Mouse (Mus musculus) kidney, embryonic 15.5 days (tissue): ENCODE data around the gene Fam81a. TPM values are rescaled to one million over a fixed set of nuclear protein-coding genes. Genes with fewer than 3 reads are reported as not detected.

Experiments used
- ATAC-seq: fragments of 200-750 bp; cut with Nextera tagmentation; replicated peaks from 2 replicates; pipeline ENCODE4 v1.8.0; 2017; ENCODE audit warnings: moderate TSS enrichment; ENCODE audit not compliant: low FRiP score
- H3K27ac ChIP-seq: fragments of 300-500 bp; sonication (generic); 2 replicates; pipeline ENCODE4 v1.5.1; 2015; ENCODE audit warnings: mild to moderate bottlenecking, inconsistent platforms
- H3K27me3 ChIP-seq: fragments of 300-500 bp; sonication (generic); 2 replicates; pipeline ENCODE4 v1.6.1; 2015; ENCODE audit warnings: inconsistent platforms
- H3K36me3 ChIP-seq: fragments of 300-500 bp; sonication (generic); 2 replicates; pipeline ENCODE4 v1.6.1; 2015; ENCODE audit warnings: inconsistent platforms
- H3K4me1 ChIP-seq: fragments of 300-500 bp; sonication (generic); 2 replicates; pipeline ENCODE4 v1.6.1; 2015; ENCODE audit warnings: inconsistent platforms
- H3K4me2 ChIP-seq: fragments of 300-500 bp; sonication (generic); 2 replicates; pipeline ENCODE4 v1.6.1; 2015; ENCODE audit warnings: moderate library complexity, mild to moderate bottlenecking, inconsistent platforms
- H3K4me3 ChIP-seq: fragments of 300-500 bp; sonication (generic); replicated peaks from 2 replicates; pipeline ENCODE4 v1.5.1; 2015; ENCODE audit warnings: mild to moderate bottlenecking, inconsistent platforms
- H3K9ac ChIP-seq: fragments of 300-500 bp; sonication (generic); 2 replicates; pipeline ENCODE4 v1.6.1; 2015; ENCODE audit warnings: mild to moderate bottlenecking, inconsistent platforms
- H3K9me3 ChIP-seq: fragments of 300-500 bp; sonication (generic); replicated peaks from 2 replicates; pipeline ENCODE4 v1.6.1; 2016; ENCODE audit warnings: inconsistent platforms
- WGBS: fragments of 180-500 bp; shearing (Covaris S2); methylation state at CpG from one replicate; pipeline ENCODE4 v1.1.7; 2015; ENCODE audit warnings: mixed read lengths; 5-methylcytosine and 5-hydroxymethylcytosine counted together
- polyA plus RNA-seq: library from polyadenylated mRNA; unstranded; fragments of >200 nt; fragmentation: Nextera tagmentation; extraction: Ambion mirVana; gene quantifications from 2 replicates; pipeline ENCODE4 v1.2.1, GENCODE M21; 2015

The Fam81a gene
- polyA plus RNA-seq, 1 experiment from 2014 or later, result 12.2 TPM

GRCm38 (mm10) chr9:70081767-70082166 is 60.6 kb downstream of the Fam81a start:
- Histone ChIP-seq H3K27ac (no peak overlapping the region), H3K4me1 (peaks cover 7% of the 10 kb centered on the region; the same call in 1 of the 2 replicates), H3K4me2 (no peak overlapping the region), H3K9ac (no peak overlapping the region), H3K36me3 (no peaks in the 10 kb centered on the region), H3K9me3 (no peaks in the 10 kb centered on the region), H3K4me3 (no peak overlapping the region), H3K27me3 (no peaks in the 10 kb centered on the region; the same call in 1 of the 2 replicates)
- ATAC-seq, result no peak
- WGBS, result 89% methylated on average over 7 of the region's 7 CpGs

- H3K27ac ChIP-seq, result no peak overlapping the region
- no peak overlapping the region for H3K9ac ChIP-seq
- no peaks in the 10 kb centered on the region; the same call in 1 of the 2 replicates for H3K27me3 ChIP-seq
- H3K4me1 ChIP-seq, result peaks cover 3% of the 10 kb centered on the region; the same call in 1 of the 2 replicates
- WGBS, result 73% methylated on average over 2 of the region's 2 CpGs
- no peak overlapping the region for H3K4me3 ChIP-seq
- H3K4me2 ChIP-seq, result no peak overlapping the region
- H3K36me3 ChIP-seq, result no peaks in the 10 kb centered on the region
- no peaks in the 10 kb centered on the region for H3K9me3 ChIP-seq
- no peak for ATAC-seq
These were observed 61.4 kb downstream of the Fam81a start for GRCm38 (mm10) chr9:70080976-70081375.

- Histone ChIP-seq H3K4me1 (0 out of 2 replicates have a peak, but pooled peaks cover 2% of the 10 kb centered on the region), H3K4me3 (no peak overlapping the region), H3K27me3 (no peaks in the 10 kb centered on the region; the same call in 1 of the 2 replicates), H3K36me3 (no peaks in the 10 kb centered on the region), H3K4me2 (no peak overlapping the region), H3K9ac (no peak overlapping the region), H3K9me3 (no peaks in the 10 kb centered on the region), H3K27ac (no peak overlapping the region)
- 80% methylated on average over 9 of the region's 9 CpGs for WGBS
- ATAC-seq, result no peak
These were observed 62.1 kb downstream of the Fam81a start for GRCm38 (mm10) chr9:70080027-70080800.

- H3K4me3 ChIP-seq, result no peak overlapping the region
- no peak for ATAC-seq
- H3K9me3 ChIP-seq, result no peaks in the 10 kb centered on the region
- H3K9ac ChIP-seq, result no peak overlapping the region
- H3K4me1 ChIP-seq, result 0 out of 2 replicates have a peak, but pooled peaks cover 2% of the 10 kb centered on the region
- WGBS, result 87% methylated on average over 3 of the region's 3 CpGs
- no peak overlapping the region for H3K4me2 ChIP-seq
- no peak overlapping the region for H3K27ac ChIP-seq
- H3K36me3 ChIP-seq, result no peaks in the 10 kb centered on the region
- no peaks in the 10 kb centered on the region; the same call in 1 of the 2 replicates for H3K27me3 ChIP-seq
These were observed 64.3 kb downstream of the Fam81a start for GRCm38 (mm10) chr9:70078034-70078433.

- no peak for ATAC-seq
- WGBS, result 47% methylated on average over 7 of the region's 7 CpGs
- Histone ChIP-seq H3K9me3 (no peaks in the 10 kb centered on the region), H3K4me1 (no peaks in the 10 kb centered on the region), H3K27me3 (no peaks in the 10 kb centered on the region; the same call in 1 of the 2 replicates), H3K4me2 (no peak overlapping the region), H3K36me3 (no peaks in the 10 kb centered on the region), H3K27ac (no peak overlapping the region), H3K9ac (no peak overlapping the region), H3K4me3 (no peak overlapping the region)
These were observed 65.2 kb downstream of the Fam81a start for GRCm38 (mm10) chr9:70077170-70077569.

- WGBS, result 82% methylated on average over 8 of the region's 8 CpGs
- Histone ChIP-seq H3K9ac (no peak overlapping the region), H3K27ac (no peak overlapping the region), H3K9me3 (no peaks in the 10 kb centered on the region), H3K4me1 (no peaks in the 10 kb centered on the region), H3K4me2 (no peak overlapping the region), H3K36me3 (no peaks in the 10 kb centered on the region), H3K27me3 (no peaks in the 10 kb centered on the region; the same call in 1 of the 2 replicates), H3K4me3 (no peak overlapping the region)
- no peak for ATAC-seq
These were observed 70.0 kb downstream of the Fam81a start for GRCm38 (mm10) chr9:70072387-70072786.

- WGBS, result 75% methylated on average over 8 of the region's 8 CpGs
- no peaks in the 10 kb centered on the region for H3K27me3 ChIP-seq
- no peak overlapping the region for H3K27ac ChIP-seq
- H3K9ac ChIP-seq, result no peak overlapping the region
- H3K4me3 ChIP-seq, result no peak overlapping the region
- H3K4me2 ChIP-seq, result no peak overlapping the region
- ATAC-seq, result no peak
- H3K4me1 ChIP-seq, result no peaks in the 10 kb centered on the region
- H3K9me3 ChIP-seq, result no peaks in the 10 kb centered on the region
- no peaks in the 10 kb centered on the region for H3K36me3 ChIP-seq
These were observed 72.4 kb downstream of the Fam81a start for GRCm38 (mm10) chr9:70069961-70070435.

GRCm38 (mm10) chr9:70067497-70067896 is 74.9 kb downstream of the Fam81a start:
- whole genome bisulfite sequencing, result 94% methylated on average over 3 of the region's 3 CpGs

GRCm38 (mm10) chr9:70062012-70062411 is 80.3 kb downstream of the Fam81a start:
- Histone ChIP-seq H3K9me3 (0 out of 2 replicates have a peak, but pooled peaks cover under 1% of the 10 kb centered on the region), H3K4me1 (no peaks in the 10 kb centered on the region), H3K9ac (no peak overlapping the region), H3K4me2 (no peak overlapping the region), H3K27ac (no peak overlapping the region), H3K4me3 (no peak overlapping the region), H3K36me3 (no peaks in the 10 kb centered on the region), H3K27me3 (no peaks in the 10 kb centered on the region)
- ATAC-seq, result no peak
- WGBS, result 75% methylated on average over 3 of the region's 3 CpGs

More at GRCm38 (mm10) chr9:70067497-70067896, 74.9 kb downstream of the Fam81a start:
- H3K9me3 ChIP-seq, result no peaks in the 10 kb centered on the region
- no peaks in the 10 kb centered on the region for H3K27me3 ChIP-seq
- H3K9ac ChIP-seq, result no peak overlapping the region
- no peak for ATAC-seq
- H3K4me3 ChIP-seq, result no peak overlapping the region
- no peaks in the 10 kb centered on the region for H3K4me1 ChIP-seq
- no peaks in the 10 kb centered on the region for H3K36me3 ChIP-seq
- H3K27ac ChIP-seq, result no peak overlapping the region
- no peak overlapping the region for H3K4me2 ChIP-seq

GRCm38 (mm10) chr9:70053411-70053810 is 88.9 kb downstream of the Fam81a start:
- H3K9me3 ChIP-seq, result 0 out of 2 replicates have a peak, but pooled peaks cover 5% of the 10 kb centered on the region
- H3K4me1 ChIP-seq, result peaks cover 31% of the 10 kb centered on the region
- H3K4me3 ChIP-seq, result no peak overlapping the region
- H3K4me2 ChIP-seq, result no peak overlapping the region
- WGBS, result 30% methylated on average over 3 of the region's 3 CpGs
- ATAC-seq, result no peak
- H3K27me3 ChIP-seq, result no peaks in the 10 kb centered on the region
- H3K27ac ChIP-seq, result 0 out of 2 replicates have a peak overlapping the region, but pooled peaks have one; percentile 42
- H3K36me3 ChIP-seq, result no peaks in the 10 kb centered on the region
- no peak overlapping the region for H3K9ac ChIP-seq

GRCm38 (mm10) chr9:70052730-70053129 is 89.6 kb downstream of the Fam81a start:
- no peaks in the 10 kb centered on the region for H3K36me3 ChIP-seq
- H3K4me1 ChIP-seq, result peaks cover 38% of the 10 kb centered on the region
- no peaks in the 10 kb centered on the region for H3K27me3 ChIP-seq
- 32% methylated on average over 3 of the region's 3 CpGs for WGBS
- peak overlapping the region; percentile 46; the same call in 1 of the 2 replicates for H3K27ac ChIP-seq
- no peak overlapping the region for H3K4me2 ChIP-seq
- peak; percentile 55 for ATAC-seq
- H3K4me3 ChIP-seq, result no peak overlapping the region
- H3K9me3 ChIP-seq, result 0 out of 2 replicates have a peak, but pooled peaks cover 5% of the 10 kb centered on the region
- H3K9ac ChIP-seq, result no peak overlapping the region

- H3K4me3 ChIP-seq, result no peak overlapping the region
- H3K4me1 ChIP-seq, result peaks cover 41% of the 10 kb centered on the region
- no peak overlapping the region for H3K9ac ChIP-seq
- H3K36me3 ChIP-seq, result no peaks in the 10 kb centered on the region
- H3K27me3 ChIP-seq, result no peaks in the 10 kb centered on the region
- WGBS, result 15% methylated on average over 8 of the region's 8 CpGs
- no peak overlapping the region for H3K4me2 ChIP-seq
- no peak overlapping the region; the same call in 1 of the 2 replicates for H3K27ac ChIP-seq
- H3K9me3 ChIP-seq, result no peaks in the 10 kb centered on the region
- ATAC-seq, result no peak
These were observed 92.5 kb downstream of the Fam81a start for GRCm38 (mm10) chr9:70049839-70050238.
